Mouse (Mus musculus) forebrain, embryonic 16.5 days (tissue): ENCODE data around the gene Cyba. TPM values are rescaled to one million over a fixed set of nuclear protein-coding genes. Genes with fewer than 3 reads are reported as not detected.

Experiments used
- ATAC-seq: fragments of 200-750 bp; cut with Nextera tagmentation; 2 replicates; pipeline ENCODE4 v1.8.0; 2017; ENCODE audit warnings: mild to moderate bottlenecking, moderate library complexity
- H3K27ac ChIP-seq: fragments of 300-500 bp; sonication (generic); 2 replicates; pipeline ENCODE4 v1.5.1; 2014; ENCODE audit warnings: low read length, control low read depth
- H3K27me3 ChIP-seq: fragments of 300-500 bp; sonication (generic); replicated peaks from 2 replicates; pipeline ENCODE4 v1.6.1; 2014; ENCODE audit warnings: low read length; ENCODE audit not compliant: control insufficient read depth, insufficient read depth
- H3K36me3 ChIP-seq: fragments of 300-500 bp; sonication (generic); 2 replicates; pipeline ENCODE4 v1.6.1; 2014; ENCODE audit not compliant: control insufficient read depth, insufficient read depth
- H3K4me1 ChIP-seq: fragments of 300-500 bp; sonication (generic); replicated peaks from 2 replicates; pipeline ENCODE4 v1.6.1; 2014; ENCODE audit warnings: low read length; ENCODE audit not compliant: control insufficient read depth, insufficient read depth
- H3K4me2 ChIP-seq: fragments of 300-500 bp; sonication (generic); 2 replicates; pipeline ENCODE4 v1.6.1; 2014; ENCODE audit warnings: mild to moderate bottlenecking, low read length, control low read depth
- H3K4me3 ChIP-seq: fragments of 300-500 bp; sonication (generic); replicated peaks from 2 replicates; pipeline ENCODE4 v1.5.1; 2014; ENCODE audit warnings: mild to moderate bottlenecking, low read length, control low read depth
- H3K9ac ChIP-seq: fragments of 300-500 bp; sonication (generic); replicated peaks from 2 replicates; pipeline ENCODE4 v1.6.1; 2014; ENCODE audit warnings: low read depth, low read length, control low read depth
- H3K9me3 ChIP-seq: fragments of 300-500 bp; sonication (generic); 2 replicates; pipeline ENCODE4 v1.6.1; 2016; ENCODE audit warnings: low read length; ENCODE audit not compliant: control insufficient read depth
- WGBS: fragments of 180-500 bp; shearing (Covaris S2); extraction: QIAGEN DNeasy Blood & Tissue Kit; methylation state at CpG from one replicate; pipeline ENCODE4 v1.1.7; 2014; 5-methylcytosine and 5-hydroxymethylcytosine counted together
- polyA plus RNA-seq: library from polyadenylated mRNA; unstranded; fragments of >200 nt; fragmentation: Nextera tagmentation; extraction: Ambion mirVana; gene quantifications from 2 replicates; pipeline ENCODE4 v1.2.1, GENCODE M21; 2015

Gene Cyba
- polyA plus RNA-seq, 1 experiment from 2014 or later, result 25.1 TPM

GRCm38 (mm10) chr8:122467816-122468215 lies 35.1 kb upstream of the Cyba start:
- ATAC-seq, result no peak
- Histone ChIP-seq H3K27me3 (no peaks in the 10 kb centered on the region), H3K9me3 (no peaks in the 10 kb centered on the region), H3K4me3 (no peak overlapping the region), H3K9ac (no peak overlapping the region), H3K27ac (no peak overlapping the region), H3K4me2 (no peak overlapping the region), H3K4me1 (no peaks in the 10 kb centered on the region), H3K36me3 (peaks cover 5% of the 10 kb centered on the region; the same call in 1 of the 2 replicates)
- 92% methylated on average over 13 of the region's 13 CpGs for WGBS

- Histone ChIP-seq H3K4me3 (no peak overlapping the region), H3K27ac (no peak overlapping the region), H3K9me3 (no peaks in the 10 kb centered on the region), H3K36me3 (peaks cover 5% of the 10 kb centered on the region; the same call in 1 of the 2 replicates), H3K4me2 (no peak overlapping the region), H3K9ac (no peak overlapping the region), H3K4me1 (peaks cover 7% of the 10 kb centered on the region), H3K27me3 (peaks cover 28% of the 10 kb centered on the region)
- WGBS, result 81% methylated on average over 7 of the region's 7 CpGs
- ATAC-seq, result no peak
These were observed 32.3 kb upstream of the Cyba start for GRCm38 (mm10) chr8:122464985-122465384.

- 68% methylated on average over 12 of the region's 12 CpGs for WGBS
- Histone ChIP-seq H3K27ac (no peak overlapping the region), H3K9me3 (no peaks in the 10 kb centered on the region), H3K4me3 (no peak overlapping the region), H3K4me2 (no peak overlapping the region), H3K27me3 (peaks cover 35% of the 10 kb centered on the region), H3K9ac (no peak overlapping the region), H3K36me3 (peaks cover 5% of the 10 kb centered on the region; the same call in 1 of the 2 replicates), H3K4me1 (peaks cover 7% of the 10 kb centered on the region)
- ATAC-seq, result no peak
These were observed 31.2 kb upstream of the Cyba start for GRCm38 (mm10) chr8:122463651-122464640.

- ATAC-seq, result no peak
- peaks cover 7% of the 10 kb centered on the region for H3K4me1 ChIP-seq
These were observed 29.8 kb upstream of the Cyba start for GRCm38 (mm10) chr8:122462510-122462909.

GRCm38 (mm10) chr8:122461473-122462148 lies 28.9 kb upstream of the Cyba start:
- 0 out of 2 replicates have a peak, but pooled peaks cover 3% of the 10 kb centered on the region for H3K36me3 ChIP-seq
- ATAC-seq, result no peak
- no peak overlapping the region for H3K4me3 ChIP-seq
- H3K9ac ChIP-seq, result no peak overlapping the region
- H3K9me3 ChIP-seq, result no peaks in the 10 kb centered on the region
- no peak overlapping the region for H3K27ac ChIP-seq
- H3K4me1 ChIP-seq, result peaks cover 7% of the 10 kb centered on the region
- WGBS, result 58% methylated on average over 11 of the region's 11 CpGs
- H3K27me3 ChIP-seq, result peaks cover 43% of the 10 kb centered on the region
- H3K4me2 ChIP-seq, result no peak overlapping the region

More at GRCm38 (mm10) chr8:122462510-122462909, 29.8 kb upstream of the Cyba start:
- Histone ChIP-seq H3K27me3 (peaks cover 39% of the 10 kb centered on the region), H3K9ac (no peak overlapping the region), H3K4me3 (no peak overlapping the region), H3K4me2 (no peak overlapping the region), H3K36me3 (peaks cover 5% of the 10 kb centered on the region; the same call in 1 of the 2 replicates), H3K9me3 (no peaks in the 10 kb centered on the region), H3K27ac (no peak overlapping the region)
- 72% methylated on average over 8 of the region's 8 CpGs for WGBS

- peak within 1 kb of the TSS; percentile 66 for H3K4me2 ChIP-seq
- peaks cover 48% of the 10 kb centered on the region for H3K27me3 ChIP-seq
- no peak within 1 kb of the TSS for H3K27ac ChIP-seq
- H3K9ac ChIP-seq, result no peak within 1 kb of the TSS
- no peak for ATAC-seq
- 2% methylated on average over 56 of the region's 56 CpGs for WGBS
- H3K4me1 ChIP-seq, result peaks cover 7% of the 10 kb centered on the region
- H3K9me3 ChIP-seq, result no peaks in the 10 kb centered on the region
- peak within 1 kb of the TSS; percentile 35 for H3K4me3 ChIP-seq
- 0 out of 2 replicates have a peak, but pooled peaks cover 3% of the 10 kb centered on the region for H3K36me3 ChIP-seq
These were observed 28.1 kb upstream of the Cyba start, which contains the start of gene Snai3 for GRCm38 (mm10) chr8:122460524-122461472. TSS of gene Snai3 (minus strand) at chr8:122460733.

- H3K36me3 ChIP-seq, result no peaks in the 10 kb centered on the region
- H3K9ac ChIP-seq, result no peak overlapping the region
- ATAC-seq, result no peak
- H3K27ac ChIP-seq, result no peak overlapping the region
- WGBS, result 33% methylated on average over 7 of the region's 7 CpGs
- no peaks in the 10 kb centered on the region for H3K9me3 ChIP-seq
- H3K4me1 ChIP-seq, result peaks cover 7% of the 10 kb centered on the region
- peaks cover 48% of the 10 kb centered on the region for H3K27me3 ChIP-seq
- H3K4me2 ChIP-seq, result no peak overlapping the region; the same call in 1 of the 2 replicates
- no peak overlapping the region for H3K4me3 ChIP-seq
These were observed 27.3 kb upstream of the Cyba start for GRCm38 (mm10) chr8:122459990-122460389.

GRCm38 (mm10) chr8:122459218-122459900 lies 26.6 kb upstream of the Cyba start:
- WGBS, result 61% methylated on average over 6 of the region's 6 CpGs

More at GRCm38 (mm10) chr8:122459218-122459900, 26.6 kb upstream of the Cyba start:
- Histone ChIP-seq H3K36me3 (no peaks in the 10 kb centered on the region), H3K27ac (no peak overlapping the region), H3K27me3 (peaks cover 48% of the 10 kb centered on the region), H3K9ac (no peak overlapping the region), H3K4me1 (peaks cover 7% of the 10 kb centered on the region), H3K9me3 (no peaks in the 10 kb centered on the region), H3K4me3 (no peak overlapping the region), H3K4me2 (no peak overlapping the region)
- no peak for ATAC-seq
